Mouse (Mus musculus): ENCODE data around the gene Tango2.

- TF ChIP-seq CTCF (IDR thresholded peaks at IDR 0.05; ENCODE audit: low read depth) (no peak), EP300 (optimal IDR thresholded peaks at IDR 0.05) (no peak)
These were observed 72.7 kb downstream of the Tango2 start for GRCm38 (mm10) chr16:18275166-18275565.

All from stomach, postnatal 0 days (tissue).